Mouse (Mus musculus) ES-E14 (cell line): ENCODE results near the gene Magi1.

Experiments used
- CHD2 ChIP-seq: IDR thresholded peaks from 2 replicates; pipeline ENCODE4 v1.6.1; 2014; ENCODE audit warnings: mild to moderate bottlenecking, low read depth, low read length, inconsistent platforms
- MAFK ChIP-seq: IDR thresholded peaks from 2 replicates; pipeline ENCODE4 v1.6.1; 2014; ENCODE audit warnings: mild to moderate bottlenecking, low read depth, low read length, inconsistent platforms; ENCODE audit not compliant: insufficient read depth

- TF ChIP-seq MAFK (no peak), CHD2 (no peak)
Measured at GRCm38 (mm10) chr6:93934700-93935099, 349.0 kb downstream of the Magi1 start.
